Mouse (Mus musculus) forebrain, embryonic 10.5 days (tissue): ENCODE data around the gene Fgd3. TPM values are rescaled to one million over a fixed set of nuclear protein-coding genes. Genes with fewer than 3 reads are reported as not detected.

Experiments used
- DNase-seq: peaks from one replicate; pipeline ENCODE4 v3.0.0-alpha.2; 2017; ENCODE audit warnings: low spot score; ENCODE audit errors: extremely low spot score
- H3K27ac ChIP-seq: fragments of 300-500 bp; sonication (generic); 2 replicates; pipeline ENCODE4 v1.5.1; 2016; ENCODE audit warnings: mild to moderate bottlenecking
- H3K27me3 ChIP-seq: fragments of 300-500 bp; sonication (generic); 2 replicates; pipeline ENCODE4 v1.6.1; 2016; ENCODE audit warnings: mild to moderate bottlenecking; ENCODE audit not compliant: poor library complexity, severe bottlenecking
- H3K36me3 ChIP-seq: fragments of 300-500 bp; sonication (generic); replicated peaks from 2 replicates; pipeline ENCODE4 v1.6.1; 2016; ENCODE audit warnings: mild to moderate bottlenecking, moderate library complexity
- H3K4me1 ChIP-seq: fragments of 300-500 bp; sonication (generic); 2 replicates; pipeline ENCODE4 v1.6.1; 2016
- H3K4me3 ChIP-seq: fragments of 300-500 bp; sonication (generic); 2 replicates; pipeline ENCODE4 v1.5.1; 2016; ENCODE audit warnings: mild to moderate bottlenecking, moderate library complexity
- H3K9me3 ChIP-seq: fragments of 300-500 bp; sonication (generic); 2 replicates; pipeline ENCODE4 v1.6.1; 2016; ENCODE audit warnings: mild to moderate bottlenecking, moderate library complexity
- WGBS: fragments of 180-500 bp; shearing (Covaris S2); methylation state at CpG from one replicate; pipeline ENCODE4 v1.1.7; 2016; 5-methylcytosine and 5-hydroxymethylcytosine counted together
- polyA plus RNA-seq: library from polyadenylated mRNA; unstranded; fragments of >200 nt; fragmentation: Nextera tagmentation; extraction: Ambion mirVana; gene quantifications from 2 replicates; pipeline ENCODE4 v1.2.1, GENCODE M21; 2016

The Fgd3 gene
- polyA plus RNA-seq: 0.90 and 1.1 TPM in 2 replicates

DNA sequence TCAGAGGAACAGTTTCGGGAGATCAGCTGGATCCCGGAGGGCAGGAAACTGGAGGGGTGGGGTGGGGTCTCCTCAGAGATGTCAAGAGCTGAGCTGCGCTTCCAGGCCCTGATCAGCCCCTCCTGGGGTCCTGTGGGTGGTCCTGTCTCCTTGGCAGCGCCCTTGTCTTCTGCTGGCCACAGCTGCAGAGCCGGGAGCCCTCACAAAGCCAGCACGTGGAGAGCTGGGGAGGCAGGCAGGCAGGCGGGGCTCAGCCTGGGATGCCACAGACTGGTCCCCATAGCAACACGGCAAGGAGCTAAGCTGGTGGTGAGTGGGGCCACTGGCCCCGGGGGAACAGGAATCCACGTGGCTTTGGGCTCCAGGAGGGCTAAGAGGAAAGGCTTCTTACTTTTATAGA lies at the start of gene Fgd3:
Fgd3 (minus strand) TSS at position 272 of the 400 bp plus-strand sequence.
- peak; percentile 84 for DNase-seq
- H3K27ac ChIP-seq: peak within 1 kb of the TSS; percentile 86
- peaks cover 67% of the 10 kb centered on the region for H3K4me1 ChIP-seq
- peaks cover 61% of the 10 kb centered on the region for H3K27me3 ChIP-seq
- WGBS: under 1% methylated on average over 10 of the region's 10 CpGs
- no peaks in the 10 kb centered on the region for H3K9me3 ChIP-seq
- H3K36me3 ChIP-seq: 0 out of 2 replicates have a peak, but pooled peaks cover under 1% of the 10 kb centered on the region
- H3K4me3 ChIP-seq: peak within 1 kb of the TSS; percentile 51

DNA sequence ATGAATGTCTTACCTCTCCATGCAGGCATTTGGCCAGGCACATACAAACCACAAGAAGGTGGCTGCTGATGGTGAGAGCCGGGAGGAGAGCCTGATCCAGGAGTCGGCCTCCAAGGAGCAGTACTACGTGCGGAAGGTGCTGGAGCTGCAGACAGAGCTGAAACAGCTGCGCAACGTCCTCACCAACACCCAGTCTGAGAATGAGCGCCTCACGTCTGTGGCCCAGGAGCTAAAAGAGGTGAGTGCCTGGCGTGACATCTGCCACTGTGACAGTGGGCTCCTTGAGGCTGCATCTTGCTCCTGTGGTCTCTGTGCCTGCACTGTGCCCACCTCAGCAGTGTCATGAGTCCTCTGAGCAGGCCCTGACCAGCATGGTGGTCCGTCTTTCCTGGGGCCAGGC lies 49.3 kb upstream of the Fgd3 start:
- Histone ChIP-seq H3K4me1 (peaks cover 36% of the 10 kb centered on the region), H3K27ac (no peak overlapping the region), H3K27me3 (no peaks in the 10 kb centered on the region), H3K4me3 (no peak overlapping the region), H3K36me3 (peaks cover 50% of the 10 kb centered on the region), H3K9me3 (no peaks in the 10 kb centered on the region)
- DNase-seq: no peak
- WGBS: 94% methylated on average over 10 of the region's 10 CpGs

DNA sequence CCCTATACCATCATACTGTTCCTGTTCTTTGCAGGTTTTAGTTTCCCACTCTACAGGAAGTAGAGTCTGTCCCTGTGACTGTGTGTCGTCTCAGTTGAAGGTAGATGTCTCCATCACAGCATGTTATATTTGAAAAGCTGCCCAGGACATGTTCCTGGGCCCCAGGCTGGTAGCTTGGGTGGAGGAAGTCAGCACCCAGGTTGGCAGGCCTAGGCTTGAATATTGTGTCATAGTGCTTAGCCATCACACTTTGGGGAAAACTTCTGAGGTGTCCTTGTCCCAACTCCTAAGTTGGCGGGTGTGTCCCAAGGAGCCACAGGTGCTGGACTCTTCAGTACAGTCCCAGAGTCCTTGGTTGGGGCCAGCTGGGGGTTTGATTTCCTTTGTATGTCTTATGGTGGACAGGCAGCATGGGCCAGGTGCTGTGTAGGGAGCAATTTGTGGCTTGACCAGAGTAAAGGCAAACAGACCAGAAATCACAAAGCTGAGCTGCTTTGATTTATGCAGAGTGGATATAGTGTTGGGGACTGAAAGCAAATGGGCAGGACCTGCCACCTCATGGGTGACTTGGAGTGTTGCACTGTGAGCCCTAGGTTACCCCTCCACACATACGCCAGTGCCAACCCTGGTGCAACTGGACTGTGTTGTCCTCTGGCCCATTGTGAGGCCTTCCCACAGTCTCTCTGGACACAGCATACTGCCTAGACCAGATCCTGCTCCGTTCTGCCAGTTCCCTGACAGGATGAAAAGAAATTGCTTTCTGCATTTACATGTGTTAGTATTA lies 47.7 kb upstream of the Fgd3 start:
- WGBS: 89% methylated on average over 4 of the region's 4 CpGs
- 0 out of 2 replicates have a peak overlapping the region, but pooled peaks have one; percentile 21 for H3K27ac ChIP-seq
- H3K4me1 ChIP-seq: peaks cover 37% of the 10 kb centered on the region
- no peak overlapping the region for H3K4me3 ChIP-seq
- no peaks in the 10 kb centered on the region for H3K9me3 ChIP-seq
- H3K36me3 ChIP-seq: peaks cover 39% of the 10 kb centered on the region
- DNase-seq: no peak
- H3K27me3 ChIP-seq: no peaks in the 10 kb centered on the region

DNA sequence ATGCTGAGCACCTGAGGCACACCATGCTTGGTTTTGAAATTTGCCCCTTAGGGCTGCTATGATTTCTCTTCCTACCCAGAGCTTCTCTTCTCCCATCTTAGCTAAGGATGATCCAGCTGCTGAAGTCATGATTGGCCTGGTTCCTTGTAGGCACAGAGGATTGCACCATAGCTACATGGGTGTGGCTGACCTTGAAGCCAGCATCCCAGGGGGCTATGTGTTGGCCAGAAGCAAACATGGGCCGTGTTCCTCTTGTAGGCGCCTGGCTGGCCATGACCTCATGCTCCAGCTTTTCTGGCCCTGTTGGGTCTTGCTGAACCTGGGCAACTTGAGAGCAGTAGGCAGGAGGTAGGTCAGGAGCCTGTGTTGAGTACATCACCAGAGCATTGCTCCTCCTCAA lies 44.6 kb upstream of the Fgd3 start:
- peaks cover 24% of the 10 kb centered on the region for H3K4me1 ChIP-seq
- no peak overlapping the region for H3K27ac ChIP-seq
- H3K4me3 ChIP-seq: no peak overlapping the region
- H3K36me3 ChIP-seq: peaks cover 8% of the 10 kb centered on the region
- H3K9me3 ChIP-seq: no peaks in the 10 kb centered on the region
- H3K27me3 ChIP-seq: no peaks in the 10 kb centered on the region
- 95% methylated on average over 2 of the region's 2 CpGs for WGBS
- no peak for DNase-seq

DNA sequence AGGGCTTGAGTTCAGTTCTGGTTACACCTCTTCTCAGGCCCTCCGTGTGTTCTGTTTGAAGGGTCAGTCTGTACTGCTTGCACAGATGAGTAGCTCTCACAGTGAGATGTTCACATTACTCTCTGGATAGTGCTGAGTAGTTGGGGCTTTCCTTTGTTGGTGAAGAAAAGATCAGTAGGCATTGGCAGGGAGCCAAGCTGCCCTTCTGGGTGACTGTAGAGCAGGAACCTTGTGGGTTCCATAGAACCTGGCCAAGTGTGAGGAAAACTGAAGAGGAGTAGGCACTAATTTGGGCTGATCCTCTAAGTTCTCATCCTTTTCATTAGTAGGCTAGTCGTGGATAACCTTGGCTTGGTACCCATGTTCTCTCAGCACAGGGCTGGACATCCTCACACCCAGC lies 42.7 kb upstream of the Fgd3 start:
- H3K4me3 ChIP-seq: no peak overlapping the region
- 91% methylated on average over 2 of the region's 2 CpGs for WGBS
- peaks cover 8% of the 10 kb centered on the region for H3K36me3 ChIP-seq
- no peaks in the 10 kb centered on the region for H3K9me3 ChIP-seq
- DNase-seq: no peak
- H3K4me1 ChIP-seq: peaks cover 24% of the 10 kb centered on the region
- no peaks in the 10 kb centered on the region for H3K27me3 ChIP-seq
- 0 out of 2 replicates have a peak overlapping the region, but pooled peaks have one; percentile 11 for H3K27ac ChIP-seq

DNA sequence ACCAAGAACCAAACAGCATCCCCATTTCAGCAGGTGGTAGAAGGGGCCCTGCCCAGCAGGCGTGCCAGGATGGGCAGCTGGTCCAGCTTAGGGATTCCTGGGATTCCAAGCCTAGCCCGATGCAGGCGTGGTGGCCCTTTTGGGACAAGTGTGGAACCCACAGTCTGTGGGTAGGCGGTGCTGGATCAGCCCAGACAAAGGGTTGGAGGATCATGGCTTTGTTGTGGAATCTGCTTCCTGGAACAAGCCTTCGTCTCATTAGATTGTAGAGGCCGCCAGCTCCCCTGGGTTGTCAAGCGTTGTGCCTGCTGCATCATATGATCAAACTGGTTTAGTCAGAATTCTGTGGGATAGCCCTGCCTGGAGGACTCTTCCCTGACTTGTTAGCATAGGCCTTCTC lies 42.3 kb upstream of the Fgd3 start:
- no peak for DNase-seq
- H3K27ac ChIP-seq: 0 out of 2 replicates have a peak overlapping the region, but pooled peaks have one; percentile 11
- peaks cover 24% of the 10 kb centered on the region for H3K4me1 ChIP-seq
- H3K27me3 ChIP-seq: no peaks in the 10 kb centered on the region
- peaks cover 13% of the 10 kb centered on the region for H3K36me3 ChIP-seq
- no peak overlapping the region for H3K4me3 ChIP-seq
- H3K9me3 ChIP-seq: no peaks in the 10 kb centered on the region; the same call in 1 of the 2 replicates
- 76% methylated on average over 7 of the region's 7 CpGs for WGBS

DNA sequence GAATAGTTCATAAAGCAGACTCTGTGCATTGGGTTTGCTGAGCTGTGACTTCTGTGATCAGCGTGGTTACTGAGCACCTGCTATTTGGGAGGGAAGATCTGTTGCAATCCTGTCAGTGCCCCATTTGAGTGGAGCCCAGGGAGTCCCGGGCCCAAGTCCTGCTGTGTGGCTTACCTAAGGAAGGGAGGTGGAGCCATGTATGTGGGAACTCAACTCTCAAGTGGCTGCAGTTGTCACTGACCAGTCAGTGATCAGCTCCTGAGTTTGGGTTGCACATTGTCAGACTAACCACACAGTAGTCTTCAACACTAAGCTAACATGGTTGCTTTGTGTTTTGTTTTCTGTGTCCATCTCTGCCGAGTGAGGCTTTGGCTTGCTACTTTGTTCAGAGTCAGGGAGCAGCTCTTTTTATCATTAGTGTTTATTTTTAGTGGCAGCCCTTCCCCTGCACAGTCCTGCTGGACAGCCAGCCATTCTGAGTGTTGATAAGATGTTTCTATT lies 40.8 kb upstream of the Fgd3 start:
- 58% methylated on average over 3 of the region's 3 CpGs for WGBS
- H3K36me3 ChIP-seq: peaks cover 27% of the 10 kb centered on the region
- peaks cover 13% of the 10 kb centered on the region for H3K4me1 ChIP-seq
- H3K4me3 ChIP-seq: no peak overlapping the region
- H3K9me3 ChIP-seq: no peaks in the 10 kb centered on the region; the same call in 1 of the 2 replicates
- H3K27ac ChIP-seq: no peak overlapping the region
- no peak for DNase-seq
- H3K27me3 ChIP-seq: no peaks in the 10 kb centered on the region

DNA sequence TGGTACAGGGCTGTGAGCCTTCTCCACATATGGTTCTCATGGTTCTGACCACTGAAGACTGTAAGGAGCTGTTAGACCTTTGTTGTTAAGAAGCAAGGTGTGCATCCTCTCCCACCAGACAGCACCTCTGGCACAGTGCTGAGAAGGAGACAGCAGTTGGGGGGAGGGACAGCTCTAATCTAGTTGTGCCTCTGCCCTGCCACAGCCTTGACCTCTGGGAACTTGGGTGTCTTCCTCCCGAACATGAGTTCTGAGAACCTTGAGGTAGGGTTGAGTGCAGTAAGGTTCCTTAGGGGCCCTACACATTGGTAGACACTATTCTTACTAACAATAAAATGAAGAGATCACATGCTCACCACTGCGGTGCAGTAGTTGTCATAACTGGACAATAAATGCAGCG lies 38.1 kb upstream of the Fgd3 start:
- 96% methylated on average over 3 of the region's 3 CpGs for WGBS
- Histone ChIP-seq H3K36me3 (peaks cover 30% of the 10 kb centered on the region), H3K9me3 (no peaks in the 10 kb centered on the region; the same call in 1 of the 2 replicates), H3K4me1 (peaks cover 15% of the 10 kb centered on the region), H3K27ac (no peak overlapping the region), H3K4me3 (no peak overlapping the region), H3K27me3 (no peaks in the 10 kb centered on the region)
- no peak for DNase-seq

DNA sequence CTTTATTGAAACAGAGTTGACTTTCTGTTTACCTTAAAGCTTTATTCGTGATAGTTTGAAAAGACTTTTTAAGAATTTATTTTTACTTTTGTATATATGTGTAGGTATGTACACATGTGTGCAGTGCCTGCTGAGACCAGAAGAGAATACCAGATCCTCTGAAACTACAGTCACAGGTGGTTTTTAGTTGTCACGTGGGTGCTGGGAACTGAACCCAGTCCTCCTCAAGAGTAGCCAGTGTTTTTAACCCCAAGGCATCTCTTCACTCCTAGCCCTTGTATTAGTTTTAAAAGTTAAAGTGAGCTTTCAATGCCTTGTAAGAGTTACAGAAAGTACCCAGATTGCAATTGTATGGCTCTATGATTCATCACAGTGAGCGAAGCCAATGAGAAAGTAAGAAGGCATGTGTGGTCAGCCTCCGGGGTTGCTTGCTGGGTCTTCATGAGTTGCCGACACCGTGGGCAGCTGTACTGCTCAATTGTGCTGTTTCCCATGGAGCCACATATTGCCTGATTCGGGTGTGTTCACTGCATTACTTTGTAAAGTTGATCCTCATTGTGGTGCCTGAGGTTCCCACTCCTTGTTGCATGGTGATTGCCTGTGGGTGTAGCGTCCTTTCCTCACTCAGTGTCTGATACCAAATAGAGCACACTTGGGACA lies 37.4 kb upstream of the Fgd3 start:
- DNase-seq: no peak
- Histone ChIP-seq H3K4me3 (no peak overlapping the region), H3K27ac (no peak overlapping the region), H3K27me3 (no peaks in the 10 kb centered on the region), H3K9me3 (no peaks in the 10 kb centered on the region; the same call in 1 of the 2 replicates), H3K36me3 (peaks cover 30% of the 10 kb centered on the region), H3K4me1 (peaks cover 18% of the 10 kb centered on the region)
- 94% methylated on average over 8 of the region's 8 CpGs for WGBS

DNA sequence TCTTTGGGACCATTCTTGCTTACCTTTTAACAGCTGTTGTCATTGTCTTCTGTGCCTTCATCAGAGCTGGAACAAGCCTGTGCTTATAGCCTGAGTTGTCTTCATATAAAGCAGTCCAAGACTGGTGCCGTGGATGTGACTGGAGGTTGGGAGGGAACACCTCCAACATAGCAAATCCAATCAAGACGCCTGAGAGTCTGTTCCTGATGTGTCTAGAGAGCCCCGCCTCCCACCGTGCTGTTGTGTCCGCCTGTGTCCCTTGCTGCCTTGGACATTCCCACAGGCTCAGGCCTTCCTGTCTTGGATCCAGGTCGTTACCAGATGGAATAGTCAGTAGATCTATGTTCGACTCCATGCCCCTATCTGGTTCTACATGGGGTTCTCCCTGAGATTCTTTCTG lies 36.0 kb upstream of the Fgd3 start:
- WGBS: 83% methylated on average over 7 of the region's 7 CpGs
- Histone ChIP-seq H3K36me3 (peaks cover 30% of the 10 kb centered on the region), H3K27me3 (no peaks in the 10 kb centered on the region), H3K4me3 (no peak overlapping the region), H3K9me3 (no peaks in the 10 kb centered on the region; the same call in 1 of the 2 replicates), H3K4me1 (peaks cover 14% of the 10 kb centered on the region), H3K27ac (no peak overlapping the region)
- DNase-seq: no peak

DNA sequence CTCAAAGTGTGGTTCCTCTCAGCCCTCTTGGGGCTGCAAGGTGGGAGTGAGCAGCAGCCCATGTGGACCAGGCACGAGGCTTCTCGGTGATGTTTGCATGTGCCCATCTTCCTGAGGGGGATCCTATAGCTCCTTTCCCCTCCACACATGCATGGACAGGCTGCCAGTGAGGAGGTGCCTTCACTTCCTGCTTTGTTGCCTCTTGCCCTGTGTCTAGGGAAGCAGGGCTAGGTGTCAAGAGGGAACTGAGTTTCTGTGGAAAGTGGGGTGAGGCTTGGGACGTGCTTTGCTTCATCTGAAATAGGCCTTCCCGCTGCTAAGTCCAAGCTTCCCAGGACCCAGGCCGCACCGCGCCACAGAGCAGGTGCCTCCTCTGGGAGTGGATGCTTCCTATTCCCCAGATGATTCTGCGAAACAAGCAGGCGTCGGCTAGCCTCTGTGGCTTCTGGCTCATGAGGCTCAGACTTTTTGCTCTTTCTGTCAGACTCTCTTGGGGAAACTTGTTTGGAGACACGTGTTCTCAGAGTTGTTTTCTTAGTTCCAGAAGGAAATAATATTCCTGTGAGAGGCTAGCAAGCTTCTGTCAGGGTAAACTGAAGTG lies 35.5 kb upstream of the Fgd3 start:
- no peak overlapping the region for H3K4me3 ChIP-seq
- peaks cover 14% of the 10 kb centered on the region for H3K4me1 ChIP-seq
- no peaks in the 10 kb centered on the region for H3K27me3 ChIP-seq
- WGBS: 90% methylated on average over 11 of the region's 11 CpGs
- no peaks in the 10 kb centered on the region; the same call in 1 of the 2 replicates for H3K9me3 ChIP-seq
- DNase-seq: no peak
- no peak overlapping the region for H3K27ac ChIP-seq
- peaks cover 30% of the 10 kb centered on the region for H3K36me3 ChIP-seq

DNA sequence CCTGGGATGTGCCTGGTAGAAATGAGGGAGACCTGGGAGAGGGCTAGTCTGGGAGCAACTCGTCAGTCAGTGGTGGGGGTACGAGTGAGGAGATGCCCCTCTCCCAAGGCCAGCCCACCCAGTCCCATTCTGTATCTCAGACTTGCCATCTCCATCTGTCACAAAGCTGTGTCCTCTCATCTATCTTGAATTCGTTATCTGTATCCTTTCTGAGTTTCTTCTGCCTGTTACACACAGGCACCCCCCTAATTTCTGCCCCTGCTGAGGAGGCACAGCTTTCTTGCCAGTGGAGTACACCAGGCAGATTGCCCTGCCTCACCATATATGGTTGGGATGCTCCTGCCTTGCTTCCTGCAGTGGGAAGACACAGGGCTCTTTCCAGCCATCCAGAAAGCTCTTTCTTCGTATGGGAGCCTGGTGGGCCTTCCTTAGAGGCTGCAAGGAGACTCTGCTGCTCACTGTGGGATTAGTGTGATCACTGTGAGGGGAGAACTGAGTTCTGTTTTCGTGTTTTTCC lies 33.9 kb upstream of the Fgd3 start:
- Histone ChIP-seq H3K4me1 (peaks cover 14% of the 10 kb centered on the region), H3K9me3 (no peaks in the 10 kb centered on the region; the same call in 1 of the 2 replicates), H3K27ac (no peak overlapping the region), H3K36me3 (peaks cover 30% of the 10 kb centered on the region), H3K27me3 (no peaks in the 10 kb centered on the region), H3K4me3 (no peak overlapping the region)
- WGBS: 83% methylated on average over 5 of the region's 5 CpGs
- DNase-seq: no peak
